Mouse (Mus musculus) left cerebral cortex, adult 2 months (tissue): Measurements from ENCODE around the gene Plxna4. TPM values are rescaled to one million over a fixed set of nuclear protein-coding genes. Genes with fewer than 3 reads are reported as not detected.
A peak's percentile ranks its signal among the peaks of the same experiment; 100 is the strongest.

ENCODE experiments used
- DNase-seq, 2 experiments: peaks; one replicate each; pipeline ENCODE4 v3.0.0; 2021 to 2022; ENCODE audit warnings: low spot score in 2 of 2, mixed read lengths in 1 of 2; ENCODE audit errors: extremely low spot score in 1 of 2
- H3K27ac ChIP-seq: fragments of 200-600 bp; 2 replicates; pipeline ENCODE4 v1.8.1; 2022
- H3K4me3 ChIP-seq: fragments of 200-600 bp; 2 replicates; pipeline ENCODE4 v1.8.1; 2022
- CTCF ChIP-seq: fragments of 200-600 bp; IDR thresholded peaks from 2 replicates; pipeline ENCODE4 v1.8.1; 2022; ENCODE audit warnings: antibody characterized with exemption, mild to moderate bottlenecking, moderate library complexity
- intact Hi-C: fragments of 180-260 bp; cut with DNase I; formaldehyde crosslinking; loops from one replicate; pipeline ENCODE4 v1.15.1; 2025
- total RNA-seq, 2 experiments: library from RNA; stranded (reverse); gene quantifications; 2 replicates each; pipeline ENCODE4 v1.2.3; 2021

Gene Plxna4
- total RNA-seq, 2 experiments from 2014 or later = 70.2 to 71.6 TPM

DNA sequence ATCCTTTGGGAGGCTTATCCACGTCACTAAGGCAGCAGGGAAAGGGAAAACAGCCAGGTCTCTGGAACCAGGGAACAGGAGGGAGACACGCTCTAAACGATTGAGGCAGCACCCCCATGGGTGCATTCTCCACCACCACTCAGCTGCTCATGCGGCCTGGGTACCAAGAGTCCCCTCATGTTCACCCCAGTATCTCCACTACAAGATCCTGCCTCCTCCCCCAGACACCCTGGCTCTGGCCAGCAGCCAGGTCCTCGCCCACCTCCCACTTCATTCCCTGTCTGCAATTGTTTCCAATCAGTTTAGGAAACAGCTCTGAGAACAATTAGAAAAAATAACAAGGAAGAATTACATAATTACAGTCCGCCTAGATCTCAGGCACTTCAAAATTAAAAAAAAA lies 150.8 kb downstream of the Plxna4 start:
- Histone ChIP-seq H3K4me3 (no peak overlapping the region), H3K27ac (no peak overlapping the region)
- intact Hi-C loops = no loop called here
- no peak for TF ChIP-seq CTCF
- DNase-seq = peak in 1 of 2 experiments; percentile 39

DNA sequence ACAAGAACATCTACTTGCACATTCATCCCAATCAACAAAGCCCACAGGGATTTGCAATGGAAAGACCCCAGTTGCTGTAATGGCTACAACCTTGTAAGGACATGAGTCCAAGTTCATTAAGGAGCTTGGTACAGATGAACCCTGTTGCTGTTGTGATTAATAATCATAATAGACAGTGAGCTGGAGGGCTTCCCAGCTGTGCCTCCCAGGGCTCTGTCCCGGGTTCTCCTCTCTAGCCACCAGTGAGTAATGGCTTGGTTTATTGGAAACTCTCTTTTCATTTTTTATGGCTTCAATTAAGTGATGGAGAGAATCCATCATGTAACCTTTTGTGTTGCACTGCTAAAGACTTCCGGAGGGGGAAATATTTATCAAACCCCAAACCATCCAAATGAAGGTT lies 164.9 kb downstream of the Plxna4 start:
- intact Hi-C loops = no loop called here
- no peak for TF ChIP-seq CTCF
- Histone ChIP-seq H3K27ac (no peak overlapping the region), H3K4me3 (no peak overlapping the region)
- DNase-seq = no peak

DNA sequence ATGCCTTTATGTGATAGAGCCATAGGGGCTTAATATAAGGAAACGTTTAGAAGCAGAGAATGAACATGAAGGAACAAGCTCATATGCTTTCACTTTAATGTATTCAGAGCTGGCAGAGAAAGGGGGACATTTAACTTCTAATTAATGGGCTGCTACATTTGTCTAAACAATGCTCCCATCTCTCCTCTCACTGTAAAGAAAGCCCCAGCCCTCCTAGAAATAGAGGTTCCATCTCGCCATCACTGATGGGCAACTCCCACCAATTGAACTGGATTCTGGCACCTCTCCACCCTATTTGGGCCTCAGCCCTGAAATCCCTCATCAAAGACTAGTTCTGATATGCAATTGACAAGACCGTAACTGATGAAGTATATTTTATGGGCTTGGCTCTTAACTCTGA lies 167.4 kb downstream of the Plxna4 start:
- DNase-seq = no peak
- no peak overlapping the region for H3K27ac ChIP-seq
- TF ChIP-seq CTCF = no peak
- no peak overlapping the region for H3K4me3 ChIP-seq
- intact Hi-C loops = no loop called here

DNA sequence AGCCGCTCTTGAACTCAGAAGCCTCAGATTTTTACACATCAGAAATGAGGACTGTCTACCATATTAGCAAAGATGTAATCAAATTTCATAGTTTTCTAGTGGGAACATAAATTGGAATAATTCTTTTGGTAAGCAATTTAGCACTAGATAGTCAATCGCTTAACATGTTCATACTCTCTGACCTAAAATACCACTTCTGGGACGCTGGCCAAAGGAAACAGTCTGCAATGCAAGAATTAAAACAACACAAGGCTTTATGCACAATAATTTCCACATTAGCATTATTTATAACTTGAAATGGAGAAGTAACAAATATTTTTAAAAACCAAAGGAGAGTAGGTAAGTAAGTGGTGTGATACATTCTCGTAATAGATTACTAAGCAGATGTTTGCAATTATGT lies 170.6 kb downstream of the Plxna4 start:
- Histone ChIP-seq H3K27ac (no peak overlapping the region), H3K4me3 (no peak overlapping the region)
- no peak for DNase-seq
- no peak for TF ChIP-seq CTCF
- intact Hi-C loops = no loop called here

DNA sequence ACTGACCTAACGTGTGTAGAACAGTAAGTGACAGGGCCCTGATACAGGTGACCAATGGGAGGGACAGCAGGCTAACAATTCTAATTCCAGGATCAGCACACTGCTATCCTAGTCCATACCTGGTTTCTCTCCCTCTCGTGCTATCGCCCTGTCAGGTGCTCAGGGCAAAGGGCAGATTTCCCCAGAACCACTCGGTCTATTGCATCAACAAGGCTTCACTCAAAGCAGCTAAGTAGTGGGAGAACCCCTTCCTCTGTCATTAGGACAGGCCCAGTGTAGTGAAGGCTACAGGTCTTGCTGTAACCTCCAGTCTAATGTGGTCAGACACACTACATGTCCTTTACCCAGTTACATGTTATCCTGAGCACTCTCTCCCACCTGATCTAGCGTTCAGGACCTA lies 176.7 kb downstream of the Plxna4 start:
- no peak overlapping the region for H3K4me3 ChIP-seq
- no peak overlapping the region for H3K27ac ChIP-seq
- intact Hi-C loops = no loop called here
- no peak for TF ChIP-seq CTCF
- no peak for DNase-seq

DNA sequence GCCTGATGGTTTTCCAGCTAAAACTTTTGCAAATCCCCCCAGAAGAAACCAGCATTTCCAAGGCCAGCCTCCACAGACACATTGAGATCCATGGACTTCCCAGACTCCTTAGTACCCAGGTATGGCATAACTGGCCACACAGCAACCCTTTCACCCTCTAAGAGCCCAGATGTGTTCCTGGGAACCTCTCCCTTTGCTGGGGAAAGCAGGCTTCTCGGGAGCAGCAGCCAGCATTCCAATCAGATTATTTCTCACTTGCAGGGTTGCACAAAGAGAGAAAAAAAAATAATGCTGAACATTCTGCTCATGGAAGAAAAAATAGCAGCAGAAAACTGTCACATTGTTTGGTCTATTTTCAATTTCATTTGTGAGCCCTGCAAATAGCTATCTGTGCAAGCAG lies 178.4 kb downstream of the Plxna4 start:
- peak overlapping the region; percentile 40; the same call in 1 of the 2 replicates for H3K27ac ChIP-seq

DNA sequence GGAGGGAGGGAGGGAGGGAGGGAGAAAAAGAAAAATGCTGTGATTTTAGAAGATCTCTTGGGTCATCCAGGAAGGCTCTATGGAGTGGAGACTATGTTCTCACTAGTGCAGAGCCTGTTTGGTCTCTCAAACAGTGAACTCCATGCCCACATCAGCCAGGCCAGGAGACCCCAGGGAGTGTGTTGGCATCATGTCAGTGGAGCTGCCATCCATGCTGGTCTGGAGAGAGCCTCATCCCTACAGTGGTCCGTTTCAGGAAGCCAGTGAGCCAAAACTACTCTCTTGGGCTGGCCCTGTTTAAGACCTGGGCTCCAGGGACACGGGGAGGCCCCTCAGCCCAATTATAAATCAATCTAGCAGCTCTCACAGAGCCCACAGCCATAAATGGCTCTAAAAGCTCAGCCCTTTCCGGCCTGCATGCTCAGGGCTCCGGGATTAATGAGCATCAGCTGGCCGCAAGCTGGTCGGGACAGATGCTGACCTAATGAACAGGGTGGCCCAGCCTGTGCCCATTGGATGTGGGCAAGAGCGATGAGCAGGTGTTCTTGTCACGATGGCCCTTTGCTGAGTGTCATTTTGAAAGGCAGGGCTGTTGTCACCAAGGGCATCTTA lies 180.3 kb downstream of the Plxna4 start:
- no peak for DNase-seq
- no peak overlapping the region for H3K27ac ChIP-seq
- no peak overlapping the region for H3K4me3 ChIP-seq
- TF ChIP-seq CTCF = no peak
- intact Hi-C loops = no loop called here

More for the DNA sequence above, 178.4 kb downstream of the Plxna4 start:
- TF ChIP-seq CTCF = no peak
- no peak overlapping the region for H3K4me3 ChIP-seq
- intact Hi-C loops = no loop called here
- DNase-seq = no peak

DNA sequence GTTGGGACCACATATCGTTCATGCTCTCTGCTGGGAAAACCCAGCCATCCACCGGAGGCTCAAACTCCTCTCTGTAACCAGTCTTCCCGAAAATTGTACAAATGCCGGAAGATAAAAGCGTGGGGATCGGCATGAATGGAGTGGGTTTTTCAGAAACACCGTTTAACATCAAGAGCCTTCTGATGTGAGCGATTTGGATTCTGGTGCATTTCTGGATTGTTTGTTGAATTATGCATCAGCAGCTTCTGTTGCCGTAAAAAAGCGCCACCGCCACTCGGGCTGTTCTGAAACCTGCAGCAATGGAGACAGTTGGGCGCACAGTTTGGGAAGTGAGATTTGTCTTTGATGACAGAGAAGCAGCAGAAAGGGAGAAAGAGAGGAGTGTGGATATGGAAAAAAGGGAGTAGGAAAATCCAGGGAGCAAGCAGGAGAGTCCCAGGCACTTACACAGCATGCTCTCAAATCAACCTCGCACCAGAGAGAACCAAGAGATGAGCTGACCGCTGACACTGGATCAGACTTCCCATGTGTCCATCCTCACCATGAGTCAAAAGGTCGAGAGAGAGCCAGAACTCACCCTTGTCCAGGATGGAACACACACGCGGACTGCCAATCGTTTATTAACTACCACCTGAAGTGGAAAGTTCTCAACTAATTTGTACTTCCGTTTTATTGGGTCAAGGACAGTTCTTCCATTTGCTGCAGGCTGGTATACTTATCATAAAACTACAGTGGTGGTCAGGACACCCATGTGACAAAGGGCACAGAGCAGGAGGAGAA lies 181.5 kb downstream of the Plxna4 start:
- no peak for DNase-seq
- intact Hi-C loops = no loop called here
- TF ChIP-seq CTCF = no peak
- Histone ChIP-seq H3K27ac (no peak overlapping the region; the same call in 1 of the 2 replicates), H3K4me3 (no peak overlapping the region)

DNA sequence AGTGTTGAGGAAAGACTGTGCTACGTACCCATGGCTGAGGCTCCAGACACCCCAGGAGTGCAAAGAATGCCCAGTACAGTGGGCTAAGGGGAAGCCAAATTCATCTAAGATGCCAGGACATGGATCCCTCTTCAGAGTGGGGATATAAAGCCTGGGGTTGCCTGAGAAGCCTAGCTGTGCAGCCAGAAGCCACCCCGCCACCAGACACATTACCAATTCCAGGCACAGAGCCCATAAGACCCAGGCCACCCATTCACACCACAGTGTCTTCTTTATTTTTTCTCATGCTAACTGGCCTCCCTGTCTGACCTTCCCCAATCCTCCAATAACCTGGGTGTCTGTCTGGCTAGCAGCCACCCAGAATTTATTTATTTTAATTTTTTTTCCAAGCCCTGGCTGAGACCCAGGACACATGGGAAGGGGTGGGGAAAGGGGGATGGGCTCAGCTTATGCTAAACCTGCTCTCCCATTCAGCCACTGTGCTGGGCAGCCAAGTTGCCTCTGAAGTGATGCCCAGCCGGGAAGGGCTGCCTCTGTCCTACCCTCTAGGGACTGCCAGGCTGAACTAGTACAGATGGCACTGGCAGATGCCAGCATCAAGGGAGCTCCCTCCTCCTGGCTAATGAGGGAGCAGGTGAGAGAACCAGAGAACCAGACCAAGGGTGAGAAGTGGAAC lies 185.3 kb downstream of the Plxna4 start:
- TF ChIP-seq CTCF = no peak
- DNase-seq = no peak
- Histone ChIP-seq H3K27ac (no peak overlapping the region), H3K4me3 (no peak overlapping the region)
- intact Hi-C loops = no loop called here

DNA sequence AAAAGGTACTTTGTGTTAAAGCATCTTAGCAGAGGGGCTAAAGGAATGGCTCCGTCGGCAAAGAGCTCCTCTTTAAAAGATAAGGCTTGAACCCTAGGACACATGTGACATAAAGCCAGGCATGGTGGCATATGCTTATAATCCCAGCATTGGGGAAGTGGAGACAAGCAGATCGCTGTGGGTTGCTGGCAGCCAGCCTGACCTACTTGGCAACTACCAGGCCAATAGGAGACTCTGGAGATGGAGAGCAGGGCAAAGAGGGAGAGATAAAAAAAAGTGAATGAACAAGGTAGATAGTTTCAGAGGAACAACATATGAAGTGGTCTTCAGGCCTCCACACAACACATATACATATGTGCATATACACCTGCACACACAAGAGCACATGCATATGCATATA lies 189.7 kb downstream of the Plxna4 start:
- Histone ChIP-seq H3K4me3 (no peak overlapping the region), H3K27ac (no peak overlapping the region)
- DNase-seq = no peak
- intact Hi-C loops = no loop called here
- no peak for TF ChIP-seq CTCF

DNA sequence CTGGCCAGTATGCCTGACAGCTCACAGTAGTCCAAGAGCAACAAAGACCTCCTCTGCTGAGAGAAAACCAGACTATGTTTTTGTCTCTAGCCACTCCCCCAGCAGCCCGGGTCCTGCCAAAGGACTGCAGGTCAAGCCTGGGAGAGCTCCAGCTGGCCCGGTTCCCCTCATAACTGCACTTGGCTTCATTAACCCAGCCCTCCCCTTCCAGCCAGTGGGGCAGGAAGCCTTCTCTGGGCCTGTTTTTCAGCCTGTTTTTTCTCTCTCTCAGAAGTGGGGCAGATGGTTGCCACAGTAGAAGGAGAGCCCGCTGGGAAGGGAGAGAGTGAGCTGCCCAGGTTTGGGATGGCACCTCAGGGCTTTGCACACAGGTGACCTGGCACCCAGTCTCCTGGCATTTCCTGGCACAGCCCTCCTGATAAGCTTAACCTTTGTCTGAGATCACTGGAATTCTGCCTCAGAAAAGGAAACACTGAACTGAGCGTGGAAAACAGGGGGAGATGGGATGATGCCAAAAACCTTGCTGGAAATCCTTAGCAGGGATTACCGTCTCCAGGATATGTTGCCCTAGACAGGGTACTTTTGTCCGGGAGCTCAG lies 190.8 kb downstream of the Plxna4 start:
- Histone ChIP-seq H3K4me3 (no peak overlapping the region), H3K27ac (0 out of 2 replicates have a peak overlapping the region, but pooled peaks have one; percentile 24)
- intact Hi-C loops = no loop called here
- no peak for TF ChIP-seq CTCF
- peak; percentile 53 to 62 for DNase-seq

DNA sequence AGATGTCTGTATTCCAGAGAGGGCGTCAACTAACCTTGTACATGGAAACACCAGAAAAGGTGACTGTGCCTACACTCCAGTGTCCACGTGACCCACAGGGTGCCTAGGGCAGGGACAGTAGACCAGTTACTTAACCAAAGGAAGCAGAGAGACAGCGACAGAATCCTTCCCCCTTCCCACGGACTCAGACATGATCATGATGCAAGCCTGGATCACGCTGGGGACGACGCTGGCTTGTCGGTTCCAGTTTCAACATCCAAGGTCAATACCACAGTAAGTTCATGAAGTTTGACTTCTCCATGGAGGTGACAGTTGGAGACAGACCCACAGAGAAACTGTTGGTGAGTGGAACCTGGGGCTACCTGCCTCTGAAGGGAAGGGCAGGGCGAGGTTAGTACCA lies 192.6 kb downstream of the Plxna4 start:
- TF ChIP-seq CTCF = no peak
- intact Hi-C loops = no loop called here
- no peak overlapping the region for H3K27ac ChIP-seq
- no peak for DNase-seq
- H3K4me3 ChIP-seq = no peak overlapping the region
